Mouse (Mus musculus): Measurements from ENCODE around the gene Pank1. TPM values are rescaled to one million over a fixed set of nuclear protein-coding genes. Genes with fewer than 3 reads are reported as not detected.

Gene Pank1
- total RNA-seq, 1 experiment from 2014 or later, result 105 TPM

Small RNA genes lying within 50 kb of the gene (microRNA-seq; reads per million reads assigned to microRNA genes)
- gene Mir107, result 4,078 to 5,500 reads per million in 2 experiments

Other genes with a start within 250 kb of the Pank1 start
- gene Ifit1bl2, start 238.7 kb downstream of the Pank1 start, total RNA-seq (2021), result 0.24 and 0.48 TPM in 2 replicates
- gene Ifit1, start 238.6 kb downstream of the Pank1 start, total RNA-seq (2021), result 4.1 and 5.1 TPM in 2 replicates
- gene Slc16a12, start 132.2 kb downstream of the Pank1 start, total RNA-seq (2021), result 0.39 and 1.0 TPM in 2 replicates
- 7.2 and 8.4 TPM in 2 replicates for gene Kif20b, start 42.9 kb upstream of the Pank1 start, total RNA-seq (2021)